Mouse (Mus musculus) erythroblast, embryonic 14.5 days (primary cell): Measurements from ENCODE around the gene Fam131c. TPM values are rescaled to one million over a fixed set of nuclear protein-coding genes. Genes with fewer than 3 reads are reported as not detected.

Source experiments
- H3K27me3 ChIP-seq: 2 replicates; pipeline ENCODE4 v1.6.1; 2012; ENCODE audit warnings: inconsistent platforms; ENCODE audit not compliant: control insufficient read depth
- H3K36me3 ChIP-seq: 2 replicates; pipeline ENCODE4 v1.6.1; 2012; ENCODE audit warnings: mild to moderate bottlenecking, inconsistent platforms; ENCODE audit not compliant: control insufficient read depth
- H3K4me1 ChIP-seq: 2 replicates; pipeline ENCODE4 v1.6.1; 2012; ENCODE audit warnings: inconsistent platforms; ENCODE audit not compliant: control insufficient read depth
- H3K4me3 ChIP-seq: replicated peaks from 2 replicates; pipeline ENCODE3; 2012; ENCODE audit warnings: moderate library complexity, mild to moderate bottlenecking, inconsistent platforms
- H3K9me3 ChIP-seq: 2 replicates; pipeline ENCODE4 v1.6.1; 2012; ENCODE audit warnings: low read length, inconsistent platforms, mixed read lengths; ENCODE audit not compliant: control insufficient read depth
- GATA1 ChIP-seq: IDR thresholded peaks from 2 replicates; pipeline ENCODE4 v1.6.1; 2012; ENCODE audit warnings: low read length, inconsistent platforms, mixed read lengths
- TAL1 ChIP-seq: IDR thresholded peaks from 3 replicates; pipeline ENCODE4 v1.6.1; 2012; ENCODE audit warnings: low read length, inconsistent platforms, mixed read lengths
- polyA plus RNA-seq: library from polyadenylated mRNA; stranded (reverse); fragments of >175 nt; gene quantifications from 2 replicates; pipeline ENCODE4 v1.2.3, GENCODE M21; 2012

Gene Fam131c
- not detected in 2 replicates for polyA plus RNA-seq

- peaks cover 37% of the 10 kb centered on the region for H3K27me3 ChIP-seq
- H3K4me3 ChIP-seq: no peak within 1 kb of the TSS
- no peaks in the 10 kb centered on the region for H3K4me1 ChIP-seq
- no peaks in the 10 kb centered on the region for H3K9me3 ChIP-seq
- H3K36me3 ChIP-seq: no peaks in the 10 kb centered on the region
- TF ChIP-seq TAL1: no peak
- TF ChIP-seq GATA1: no peak
These were observed at the start of gene Fam131c for GRCm38 (mm10) chr4:141367997-141368791. Fam131c (plus strand) TSS chr4:141368220.

- TF ChIP-seq TAL1 (no peak), GATA1 (no peak)
- Histone ChIP-seq H3K4me1 (no peaks in the 10 kb centered on the region), H3K36me3 (peaks cover 4% of the 10 kb centered on the region; the same call in 1 of the 2 replicates), H3K27me3 (no peaks in the 10 kb centered on the region; the same call in 1 of the 2 replicates), H3K4me3 (no peak overlapping the region), H3K9me3 (no peaks in the 10 kb centered on the region)
These were observed 45.5 kb upstream of the Fam131c start for GRCm38 (mm10) chr4:141322526-141322925.

GRCm38 (mm10) chr4:141324771-141325191 is 43.2 kb upstream of the Fam131c start:
- Histone ChIP-seq H3K36me3 (peaks cover 4% of the 10 kb centered on the region; the same call in 1 of the 2 replicates), H3K4me1 (no peaks in the 10 kb centered on the region), H3K4me3 (no peak overlapping the region), H3K9me3 (no peaks in the 10 kb centered on the region), H3K27me3 (no peaks in the 10 kb centered on the region; the same call in 1 of the 2 replicates)
- no peak for TF ChIP-seq TAL1
- no peak for TF ChIP-seq GATA1

GRCm38 (mm10) chr4:141325636-141326035 is 42.4 kb upstream of the Fam131c start:
- Histone ChIP-seq H3K9me3 (no peaks in the 10 kb centered on the region), H3K4me3 (no peak overlapping the region), H3K36me3 (peaks cover 4% of the 10 kb centered on the region; the same call in 1 of the 2 replicates), H3K27me3 (no peaks in the 10 kb centered on the region; the same call in 1 of the 2 replicates), H3K4me1 (no peaks in the 10 kb centered on the region)
- TF ChIP-seq TAL1 (no peak), GATA1 (no peak)

- no peak for TF ChIP-seq TAL1
- no peak for TF ChIP-seq GATA1
- H3K9me3 ChIP-seq: no peaks in the 10 kb centered on the region
- no peaks in the 10 kb centered on the region for H3K4me1 ChIP-seq
- H3K4me3 ChIP-seq: no peak overlapping the region
- no peaks in the 10 kb centered on the region; the same call in 1 of the 2 replicates for H3K27me3 ChIP-seq
- peaks cover 4% of the 10 kb centered on the region; the same call in 1 of the 2 replicates for H3K36me3 ChIP-seq
These were observed 40.9 kb upstream of the Fam131c start for GRCm38 (mm10) chr4:141327075-141327474.

- Histone ChIP-seq H3K4me3 (no peak overlapping the region), H3K27me3 (no peaks in the 10 kb centered on the region; the same call in 1 of the 2 replicates), H3K36me3 (no peaks in the 10 kb centered on the region; the same call in 1 of the 2 replicates), H3K4me1 (no peaks in the 10 kb centered on the region), H3K9me3 (no peaks in the 10 kb centered on the region)
- TF ChIP-seq GATA1 (no peak), TAL1 (no peak)
These were observed 39.3 kb upstream of the Fam131c start for GRCm38 (mm10) chr4:141328742-141329141.

GRCm38 (mm10) chr4:141329968-141330367 is 38.1 kb upstream of the Fam131c start:
- no peaks in the 10 kb centered on the region for H3K9me3 ChIP-seq
- no peaks in the 10 kb centered on the region for H3K36me3 ChIP-seq
- TF ChIP-seq TAL1: no peak
- no peak for TF ChIP-seq GATA1
- no peaks in the 10 kb centered on the region for H3K27me3 ChIP-seq
- H3K4me3 ChIP-seq: no peak overlapping the region
- no peaks in the 10 kb centered on the region for H3K4me1 ChIP-seq

- TF ChIP-seq TAL1 (no peak), GATA1 (no peak)
- H3K36me3 ChIP-seq: no peaks in the 10 kb centered on the region
- no peak overlapping the region for H3K4me3 ChIP-seq
- H3K27me3 ChIP-seq: no peaks in the 10 kb centered on the region
- no peaks in the 10 kb centered on the region for H3K4me1 ChIP-seq
- no peaks in the 10 kb centered on the region for H3K9me3 ChIP-seq
These were observed 36.6 kb upstream of the Fam131c start for GRCm38 (mm10) chr4:141331446-141331845.

- H3K27me3 ChIP-seq: no peaks in the 10 kb centered on the region
- H3K4me3 ChIP-seq: no peak overlapping the region
- H3K9me3 ChIP-seq: no peaks in the 10 kb centered on the region
- H3K36me3 ChIP-seq: no peaks in the 10 kb centered on the region
- H3K4me1 ChIP-seq: no peaks in the 10 kb centered on the region
- no peak for TF ChIP-seq GATA1
These were observed 35.8 kb upstream of the Fam131c start for GRCm38 (mm10) chr4:141332258-141332657.
